Mouse (Mus musculus) NIH3T3 (cell line): ENCODE measurements around the gene Caskin2.
"Not testable (repeated sequence)": the region's sequence is repeated elsewhere in the genome, so short reads cannot be mapped to it uniquely, and the experiment has no call there.

Experiments
- DNase-seq: peaks from one replicate; pipeline ENCODE4 v3.0.0-alpha.2; 2012; ENCODE audit warnings: low read depth

Gene Caskin2

GRCm38 (mm10) chr11:115813507-115814296 lies at the start of gene Caskin2:
Gene Caskin2, minus strand, starts transcription at chr11:115813639.
- peak; percentile 99 for DNase-seq

GRCm38 (mm10) chr11:115859143-115859945 lies 45.9 kb upstream of the Caskin2 start:
- DNase-seq: peak; percentile 63

GRCm38 (mm10) chr11:115858354-115858753 lies 44.9 kb upstream of the Caskin2 start, which contains the start of gene Myo15b:
Gene Myo15b, plus strand, starts transcription at chr11:115858406.
- DNase-seq: no peak

- no peak for DNase-seq
These were observed 44.5 kb upstream of the Caskin2 start for GRCm38 (mm10) chr11:115857936-115858335.

- not testable (repeated sequence) for DNase-seq
These were observed 43.7 kb upstream of the Caskin2 start for GRCm38 (mm10) chr11:115857146-115857545.

- DNase-seq: peak; percentile 44
These were observed 41.2 kb upstream of the Caskin2 start for GRCm38 (mm10) chr11:115854674-115855073.

GRCm38 (mm10) chr11:115845819-115846218 lies 32.4 kb upstream of the Caskin2 start:
- no peak for DNase-seq

- no peak for DNase-seq
These were observed 30.8 kb upstream of the Caskin2 start for GRCm38 (mm10) chr11:115844240-115844639.

GRCm38 (mm10) chr11:115843891-115844239 lies 30.4 kb upstream of the Caskin2 start:
- DNase-seq: no peak

GRCm38 (mm10) chr11:115843141-115843890 lies 29.9 kb upstream of the Caskin2 start:
- DNase-seq: no peak

- DNase-seq: peak; percentile 26
These were observed 28.6 kb upstream of the Caskin2 start for GRCm38 (mm10) chr11:115841961-115842550.

- peak; percentile 25 for DNase-seq
These were observed 27.6 kb upstream of the Caskin2 start for GRCm38 (mm10) chr11:115841044-115841443.

GRCm38 (mm10) chr11:115839732-115840131 lies 26.3 kb upstream of the Caskin2 start:
- no peak for DNase-seq

- DNase-seq: peak; percentile 34
These were observed 25.5 kb upstream of the Caskin2 start for GRCm38 (mm10) chr11:115838895-115839311.

- no peak for DNase-seq
These were observed 24.3 kb upstream of the Caskin2 start for GRCm38 (mm10) chr11:115837606-115838345.

GRCm38 (mm10) chr11:115836656-115837395 lies 23.4 kb upstream of the Caskin2 start:
- DNase-seq: no peak

- DNase-seq: no peak
These were observed 20.6 kb upstream of the Caskin2 start for GRCm38 (mm10) chr11:115834033-115834432.

GRCm38 (mm10) chr11:115833021-115833513 lies 19.6 kb upstream of the Caskin2 start:
- DNase-seq: no peak

GRCm38 (mm10) chr11:115832523-115832922 lies 19.1 kb upstream of the Caskin2 start:
- DNase-seq: peak; percentile 32

GRCm38 (mm10) chr11:115832064-115832463 lies 18.6 kb upstream of the Caskin2 start:
- no peak for DNase-seq
